Mouse (Mus musculus) lung, postnatal 0 days (tissue): Measurements from ENCODE around the gene Mapkapk2. TPM values are rescaled to one million over a fixed set of nuclear protein-coding genes. Genes with fewer than 3 reads are reported as not detected.

Experiments used
- ATAC-seq: fragments of 200-750 bp; cut with Nextera tagmentation; 2 replicates; pipeline ENCODE4 v1.8.0; 2017; ENCODE audit warnings: moderate library complexity
- DNase-seq: peaks from one replicate; pipeline ENCODE4 v3.0.0-alpha.2; 2016; ENCODE audit warnings: low spot score
- H3K27ac ChIP-seq: fragments of 300-500 bp; sonication (generic); 2 replicates; pipeline ENCODE4 v1.5.1; 2014; ENCODE audit warnings: antibody characterized with exemption, mild to moderate bottlenecking, low read length, mixed read lengths
- H3K27me3 ChIP-seq: fragments of 300-500 bp; sonication (generic); replicated peaks from 2 replicates; pipeline ENCODE4 v1.6.1; 2014; ENCODE audit warnings: low read length, mixed read lengths; ENCODE audit not compliant: insufficient read depth
- H3K36me3 ChIP-seq: fragments of 300-500 bp; sonication (generic); 2 replicates; pipeline ENCODE4 v1.6.1; 2014; ENCODE audit warnings: low read length, mixed read lengths; ENCODE audit not compliant: insufficient read depth
- H3K4me1 ChIP-seq: fragments of 300-500 bp; sonication (generic); 2 replicates; pipeline ENCODE4 v1.6.1; 2014; ENCODE audit warnings: antibody characterized with exemption, low read depth, low read length, mixed read lengths; ENCODE audit not compliant: insufficient read depth
- H3K4me2 ChIP-seq: fragments of 300-500 bp; sonication (generic); replicated peaks from 2 replicates; pipeline ENCODE4 v1.6.1; 2014; ENCODE audit warnings: low read depth, mild to moderate bottlenecking, low read length, moderate library complexity, mixed read lengths
- H3K4me3 ChIP-seq: fragments of 300-500 bp; sonication (generic); 2 replicates; pipeline ENCODE4 v1.5.1; 2014; ENCODE audit warnings: low read depth, low read length
- H3K9ac ChIP-seq: fragments of 300-500 bp; sonication (generic); replicated peaks from 2 replicates; pipeline ENCODE4 v1.6.1; 2014; ENCODE audit warnings: low read depth, mild to moderate bottlenecking
- H3K9me3 ChIP-seq: fragments of 300-500 bp; sonication (generic); 2 replicates; pipeline ENCODE4 v1.6.1; 2016; ENCODE audit warnings: low read length, mixed read lengths
- CTCF ChIP-seq: IDR thresholded peaks from 2 replicates; pipeline ENCODE4 v1.5.1; 2016; ENCODE audit warnings: antibody characterized with exemption, mild to moderate bottlenecking
- EP300 ChIP-seq: IDR thresholded peaks from 2 replicates; pipeline ENCODE4 v1.6.1; 2016; ENCODE audit warnings: antibody characterized with exemption, mild to moderate bottlenecking, control low read depth
- WGBS: fragments of 180-500 bp; shearing (Covaris S2); extraction: QIAGEN DNeasy Blood & Tissue Kit; methylation state at CpG from one replicate; pipeline ENCODE4 v1.1.7; 2014; 5-methylcytosine and 5-hydroxymethylcytosine counted together
- polyA plus RNA-seq: library from polyadenylated mRNA; unstranded; fragments of >200 nt; fragmentation: Nextera tagmentation; extraction: Ambion mirVana; gene quantifications from 2 replicates; pipeline ENCODE4 v1.2.1, GENCODE M21; 2015

Mapkapk2 gene
- polyA plus RNA-seq, 1 experiment from 2014 or later = 65.0 TPM

GRCm38 (mm10) chr1:131085957-131086739, 11.5 kb downstream of the Mapkapk2 start:
- H3K4me3 ChIP-seq = no peak overlapping the region
- DNase-seq = no peak
- H3K4me2 ChIP-seq = no peak overlapping the region
- ATAC-seq = no peak
- H3K27ac ChIP-seq = peak overlapping the region; percentile 62
- no peak; the same call in 1 of the 2 replicates for TF ChIP-seq CTCF
- no peak for TF ChIP-seq EP300
- no peaks in the 10 kb centered on the region for H3K36me3 ChIP-seq
- H3K9me3 ChIP-seq = no peaks in the 10 kb centered on the region
- H3K4me1 ChIP-seq = peaks cover 83% of the 10 kb centered on the region
- no peak overlapping the region for H3K9ac ChIP-seq
- 37% methylated on average over 4 of the region's 4 CpGs for WGBS
- no peaks in the 10 kb centered on the region for H3K27me3 ChIP-seq

- H3K27ac ChIP-seq = peak overlapping the region; percentile 85; the same call in 1 of the 2 replicates
- ATAC-seq (no peak), DNase-seq (no peak)
- TF ChIP-seq CTCF = no peak
- TF ChIP-seq EP300 = no peak
- H3K27me3 ChIP-seq = no peaks in the 10 kb centered on the region
- no peak overlapping the region for H3K4me2 ChIP-seq
- H3K4me1 ChIP-seq = peaks cover 78% of the 10 kb centered on the region
- no peaks in the 10 kb centered on the region for H3K9me3 ChIP-seq
- no peak overlapping the region for H3K9ac ChIP-seq
- 50% methylated on average over 3 of the region's 3 CpGs for WGBS
- no peak overlapping the region for H3K4me3 ChIP-seq
- H3K36me3 ChIP-seq = no peaks in the 10 kb centered on the region
Observed at GRCm38 (mm10) chr1:131085272-131085671, 12.4 kb downstream of the Mapkapk2 start.

DNA sequence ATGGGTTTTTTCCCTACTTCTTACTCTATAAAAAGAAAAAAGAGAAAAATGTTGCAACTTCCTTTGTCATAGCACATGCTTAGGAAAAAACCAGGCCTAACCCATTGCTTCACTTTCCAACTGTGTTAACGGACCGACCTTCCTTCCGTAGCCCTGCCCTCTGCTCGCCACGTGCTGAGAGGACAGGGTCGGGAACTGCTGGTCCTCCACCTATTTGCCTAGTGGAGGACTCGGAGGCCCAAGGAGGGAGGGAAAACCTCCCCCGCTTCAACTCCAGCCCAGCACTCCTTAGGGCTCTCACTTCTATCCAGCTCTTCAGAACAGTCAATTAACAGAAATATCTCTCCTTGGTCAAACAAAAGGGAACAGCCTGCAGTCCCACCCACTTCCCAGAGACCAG, 13.3 kb downstream of the Mapkapk2 start:
- DNase-seq (peak; percentile 90), ATAC-seq (peak; percentile 73)
- peak overlapping the region; percentile 85 for H3K27ac ChIP-seq
- H3K4me2 ChIP-seq = no peak overlapping the region; the same call in 1 of the 2 replicates
- no peaks in the 10 kb centered on the region for H3K36me3 ChIP-seq
- no peak overlapping the region for H3K4me3 ChIP-seq
- H3K9me3 ChIP-seq = no peaks in the 10 kb centered on the region
- no peak; the same call in 1 of the 2 replicates for TF ChIP-seq EP300
- no peak for TF ChIP-seq CTCF
- no peaks in the 10 kb centered on the region for H3K27me3 ChIP-seq
- WGBS = 10% methylated on average over 8 of the region's 8 CpGs
- H3K4me1 ChIP-seq = peaks cover 75% of the 10 kb centered on the region
- H3K9ac ChIP-seq = no peak overlapping the region

- H3K9ac ChIP-seq = no peak overlapping the region
- ATAC-seq (peak; percentile 60), DNase-seq (peak; percentile 88)
- no peak overlapping the region for H3K4me3 ChIP-seq
- H3K27ac ChIP-seq = peak overlapping the region; percentile 85
- WGBS = 4% methylated on average over 4 of the region's 4 CpGs
- H3K4me2 ChIP-seq = peak overlapping the region; percentile 25; the same call in 1 of the 2 replicates
- no peaks in the 10 kb centered on the region for H3K9me3 ChIP-seq
- no peaks in the 10 kb centered on the region for H3K27me3 ChIP-seq
- H3K4me1 ChIP-seq = peaks cover 76% of the 10 kb centered on the region
- no peaks in the 10 kb centered on the region for H3K36me3 ChIP-seq
- TF ChIP-seq CTCF (no peak), EP300 (peak; percentile 61)
Observed at GRCm38 (mm10) chr1:131083609-131084008, 14.0 kb downstream of the Mapkapk2 start.

DNA sequence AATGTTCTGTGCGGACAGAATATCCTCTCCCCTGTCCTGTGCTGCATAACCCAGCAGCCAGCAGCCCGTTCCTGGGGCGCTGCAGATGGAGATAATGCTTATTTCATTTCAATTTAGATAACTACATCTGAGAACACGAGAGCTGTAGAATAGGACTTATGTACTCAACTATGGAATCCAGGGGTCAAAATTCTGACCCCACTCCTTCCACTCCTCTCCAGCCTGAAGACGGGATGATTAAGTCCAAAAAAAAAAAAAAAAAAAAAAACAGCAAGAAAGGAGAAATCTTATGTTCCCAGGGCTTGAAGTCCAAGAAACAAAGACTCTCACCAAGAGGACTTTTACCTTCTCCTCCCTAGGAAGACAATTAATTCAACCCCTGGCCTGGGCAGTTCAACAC, 14.5 kb downstream of the Mapkapk2 start:
- Histone ChIP-seq H3K9me3 (no peaks in the 10 kb centered on the region), H3K27me3 (no peaks in the 10 kb centered on the region), H3K4me3 (no peak overlapping the region), H3K9ac (no peak overlapping the region), H3K27ac (peak overlapping the region; percentile 85), H3K4me1 (peaks cover 76% of the 10 kb centered on the region), H3K4me2 (0 out of 2 replicates have a peak overlapping the region, but pooled peaks have one; percentile 25), H3K36me3 (no peaks in the 10 kb centered on the region)
- TF ChIP-seq CTCF (no peak), EP300 (no peak)
- ATAC-seq (no peak), DNase-seq (no peak)
- 34% methylated on average over 5 of the region's 5 CpGs for WGBS

DNA sequence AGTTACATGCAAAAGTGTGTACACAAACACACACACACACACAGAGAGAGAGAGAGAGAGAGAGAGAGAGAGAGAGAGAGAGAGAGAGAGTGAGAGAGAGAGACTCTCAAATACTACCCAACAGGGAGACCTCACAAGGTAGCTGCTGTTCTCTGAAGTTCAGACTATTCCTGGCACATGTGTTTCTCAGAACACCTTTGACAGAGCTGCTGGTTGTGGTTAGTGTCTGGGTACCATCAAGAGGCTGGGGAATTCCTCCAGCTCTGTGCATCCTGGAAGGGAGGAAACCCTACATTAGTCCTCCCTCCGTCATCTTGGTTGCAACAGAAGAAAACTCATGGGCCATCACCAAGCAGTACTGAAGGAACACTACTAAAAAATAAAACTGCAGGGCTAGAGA, 16.9 kb downstream of the Mapkapk2 start:
- Histone ChIP-seq H3K4me2 (no peak overlapping the region), H3K4me1 (peaks cover 55% of the 10 kb centered on the region), H3K9me3 (no peaks in the 10 kb centered on the region), H3K4me3 (no peak overlapping the region), H3K36me3 (no peaks in the 10 kb centered on the region), H3K27ac (no peak overlapping the region), H3K9ac (no peak overlapping the region), H3K27me3 (no peaks in the 10 kb centered on the region)
- TF ChIP-seq EP300 (no peak), CTCF (no peak)
- DNase-seq = no peak
- 71% methylated on average over 1 of the region's 1 CpGs for WGBS
- ATAC-seq = no peak
